Mouse (Mus musculus) liver, embryonic 13.5 days (tissue): ENCODE results near the gene Epha2. TPM values are rescaled to one million over a fixed set of nuclear protein-coding genes. Genes with fewer than 3 reads are reported as not detected.

Experiments used
- ATAC-seq: fragments of 200-750 bp; cut with Nextera tagmentation; 2 replicates; pipeline ENCODE4 v1.8.0; 2017; ENCODE audit warnings: low read depth, mild to moderate bottlenecking, moderate number of reproducible peaks, moderate library complexity
- DNase-seq: peaks from one replicate; pipeline ENCODE4 v3.0.0; 2022
- H3K27ac ChIP-seq: fragments of 300-500 bp; sonication (generic); 2 replicates; pipeline ENCODE4 v1.5.1; 2015; ENCODE audit warnings: moderate library complexity, mild to moderate bottlenecking, inconsistent platforms
- H3K27me3 ChIP-seq: fragments of 300-500 bp; sonication (generic); 2 replicates; pipeline ENCODE4 v1.6.1; 2015; ENCODE audit warnings: mild to moderate bottlenecking, inconsistent platforms
- H3K36me3 ChIP-seq: fragments of 300-500 bp; sonication (generic); 2 replicates; pipeline ENCODE4 v1.6.1; 2015; ENCODE audit warnings: mild to moderate bottlenecking, inconsistent platforms
- H3K4me1 ChIP-seq: fragments of 300-500 bp; sonication (generic); replicated peaks from 2 replicates; pipeline ENCODE4 v1.6.1; 2015; ENCODE audit warnings: inconsistent platforms
- H3K4me2 ChIP-seq: fragments of 300-500 bp; sonication (generic); 2 replicates; pipeline ENCODE4 v1.6.1; 2015; ENCODE audit warnings: inconsistent platforms, mild to moderate bottlenecking, moderate library complexity
- H3K4me3 ChIP-seq: fragments of 300-500 bp; sonication (generic); replicated peaks from 2 replicates; pipeline ENCODE4 v1.5.1; 2015; ENCODE audit warnings: mild to moderate bottlenecking, inconsistent platforms
- H3K9ac ChIP-seq: fragments of 300-500 bp; sonication (generic); 2 replicates; pipeline ENCODE4 v1.6.1; 2015; ENCODE audit warnings: mild to moderate bottlenecking, inconsistent platforms
- H3K9me3 ChIP-seq: fragments of 300-500 bp; sonication (generic); replicated peaks from 2 replicates; pipeline ENCODE4 v1.6.1; 2016; ENCODE audit warnings: inconsistent platforms
- WGBS: fragments of 180-500 bp; shearing (Covaris S2); methylation state at CpG from one replicate; pipeline ENCODE4 v1.1.7; 2015; ENCODE audit not compliant: insufficient replicate concordance; 5-methylcytosine and 5-hydroxymethylcytosine counted together
- polyA plus RNA-seq: library from polyadenylated mRNA; unstranded; fragments of >200 nt; fragmentation: Nextera tagmentation; extraction: Ambion mirVana; gene quantifications from 2 replicates; pipeline ENCODE4 v1.2.1, GENCODE M21; 2015

The Epha2 gene
- polyA plus RNA-seq, 1 experiment from 2014 or later: 0.86 TPM

GRCm38 (mm10) chr4:141269080-141269479, 32.0 kb upstream of the Epha2 start:
- Histone ChIP-seq H3K9me3 (0 out of 2 replicates have a peak, but pooled peaks cover 4% of the 10 kb centered on the region), H3K36me3 (no peaks in the 10 kb centered on the region), H3K4me1 (0 out of 2 replicates have a peak, but pooled peaks cover 6% of the 10 kb centered on the region), H3K4me3 (no peak overlapping the region), H3K27ac (no peak overlapping the region), H3K4me2 (no peak overlapping the region), H3K27me3 (peaks cover 26% of the 10 kb centered on the region), H3K9ac (no peak overlapping the region)
- WGBS: 38% methylated on average over 6 of the region's 6 CpGs
- ATAC-seq: no peak
- no peak for DNase-seq

- Histone ChIP-seq H3K9me3 (0 out of 2 replicates have a peak, but pooled peaks cover 4% of the 10 kb centered on the region), H3K27me3 (peaks cover 26% of the 10 kb centered on the region), H3K27ac (no peak overlapping the region), H3K36me3 (no peaks in the 10 kb centered on the region), H3K4me3 (no peak overlapping the region), H3K4me2 (no peak overlapping the region), H3K4me1 (0 out of 2 replicates have a peak, but pooled peaks cover 9% of the 10 kb centered on the region), H3K9ac (no peak overlapping the region)
- no peak for ATAC-seq
- no peak for DNase-seq
- 59% methylated on average over 15 of the region's 15 CpGs for WGBS
These were observed 30.7 kb upstream of the Epha2 start for GRCm38 (mm10) chr4:141270201-141270940.

- DNase-seq: no peak
- Histone ChIP-seq H3K4me2 (no peak overlapping the region), H3K27me3 (peaks cover 26% of the 10 kb centered on the region), H3K9ac (no peak overlapping the region), H3K36me3 (no peaks in the 10 kb centered on the region), H3K4me1 (0 out of 2 replicates have a peak, but pooled peaks cover 9% of the 10 kb centered on the region), H3K4me3 (no peak overlapping the region), H3K9me3 (0 out of 2 replicates have a peak, but pooled peaks cover 4% of the 10 kb centered on the region), H3K27ac (no peak overlapping the region)
- ATAC-seq: no peak
- 60% methylated on average over 7 of the region's 7 CpGs for WGBS
These were observed 29.8 kb upstream of the Epha2 start for GRCm38 (mm10) chr4:141271228-141271627.

- Histone ChIP-seq H3K4me3 (no peak overlapping the region), H3K36me3 (no peaks in the 10 kb centered on the region), H3K9me3 (0 out of 2 replicates have a peak, but pooled peaks cover 4% of the 10 kb centered on the region), H3K27ac (no peak overlapping the region), H3K4me1 (0 out of 2 replicates have a peak, but pooled peaks cover 9% of the 10 kb centered on the region), H3K9ac (no peak overlapping the region), H3K27me3 (peaks cover 26% of the 10 kb centered on the region), H3K4me2 (no peak overlapping the region)
- WGBS: 26% methylated on average over 6 of the region's 6 CpGs
- 0 out of 2 replicates have a peak, but pooled peaks have one; percentile 18 for ATAC-seq
- no peak for DNase-seq
These were observed 29.3 kb upstream of the Epha2 start for GRCm38 (mm10) chr4:141271721-141272120.

- no peak overlapping the region for H3K4me3 ChIP-seq
- 0 out of 2 replicates have a peak, but pooled peaks cover 4% of the 10 kb centered on the region for H3K9me3 ChIP-seq
- H3K27ac ChIP-seq: peak overlapping the region; percentile 32
- 0 out of 2 replicates have a peak, but pooled peaks have one; percentile 21 for ATAC-seq
- peak overlapping the region; percentile 20; the same call in 1 of the 2 replicates for H3K4me2 ChIP-seq
- no peak for DNase-seq
- peaks cover 26% of the 10 kb centered on the region for H3K27me3 ChIP-seq
- no peaks in the 10 kb centered on the region for H3K36me3 ChIP-seq
- 6% methylated on average over 14 of the region's 14 CpGs for WGBS
- H3K4me1 ChIP-seq: peaks cover 13% of the 10 kb centered on the region
- no peak overlapping the region for H3K9ac ChIP-seq
These were observed 28.2 kb upstream of the Epha2 start for GRCm38 (mm10) chr4:141272878-141273277.

- Histone ChIP-seq H3K27ac (peak overlapping the region; percentile 32), H3K27me3 (peaks cover 26% of the 10 kb centered on the region), H3K9ac (no peak overlapping the region), H3K4me3 (no peak overlapping the region), H3K4me1 (peaks cover 18% of the 10 kb centered on the region), H3K4me2 (peak overlapping the region; percentile 20; the same call in 1 of the 2 replicates), H3K9me3 (0 out of 2 replicates have a peak, but pooled peaks cover under 1% of the 10 kb centered on the region), H3K36me3 (no peaks in the 10 kb centered on the region)
- ATAC-seq (0 out of 2 replicates have a peak, but pooled peaks have one; percentile 29), DNase-seq (peak; percentile 26)
- WGBS: 17% methylated on average over 12 of the region's 12 CpGs
These were observed 27.7 kb upstream of the Epha2 start for GRCm38 (mm10) chr4:141273296-141273695.

GRCm38 (mm10) chr4:141274485-141275341, 26.3 kb upstream of the Epha2 start:
- no peak overlapping the region for H3K4me3 ChIP-seq
- H3K27ac ChIP-seq: no peak overlapping the region
- no peak for ATAC-seq
- peaks cover 26% of the 10 kb centered on the region for H3K27me3 ChIP-seq
- no peak overlapping the region for H3K4me2 ChIP-seq
- no peaks in the 10 kb centered on the region for H3K9me3 ChIP-seq
- DNase-seq: no peak
- peaks cover 29% of the 10 kb centered on the region for H3K4me1 ChIP-seq
- no peaks in the 10 kb centered on the region for H3K36me3 ChIP-seq
- 40% methylated on average over 23 of the region's 23 CpGs for WGBS
- H3K9ac ChIP-seq: no peak overlapping the region

GRCm38 (mm10) chr4:141277157-141277556, 23.9 kb upstream of the Epha2 start:
- Histone ChIP-seq H3K4me2 (no peak overlapping the region), H3K36me3 (no peaks in the 10 kb centered on the region), H3K9ac (no peak overlapping the region), H3K27me3 (peaks cover 14% of the 10 kb centered on the region), H3K9me3 (no peaks in the 10 kb centered on the region), H3K4me1 (peaks cover 35% of the 10 kb centered on the region), H3K27ac (no peak overlapping the region), H3K4me3 (no peak overlapping the region)
- DNase-seq (no peak), ATAC-seq (no peak)
- 60% methylated on average over 8 of the region's 8 CpGs for WGBS

GRCm38 (mm10) chr4:141278154-141278553, 22.9 kb upstream of the Epha2 start:
- Histone ChIP-seq H3K4me2 (no peak overlapping the region), H3K9me3 (no peaks in the 10 kb centered on the region), H3K36me3 (no peaks in the 10 kb centered on the region), H3K4me3 (no peak overlapping the region), H3K27ac (peak overlapping the region; percentile 58), H3K4me1 (peaks cover 40% of the 10 kb centered on the region), H3K9ac (no peak overlapping the region; the same call in 1 of the 2 replicates), H3K27me3 (peaks cover 5% of the 10 kb centered on the region; the same call in 1 of the 2 replicates)
- DNase-seq: no peak
- no peak for ATAC-seq
- 26% methylated on average over 7 of the region's 7 CpGs for WGBS

GRCm38 (mm10) chr4:141279327-141279726, 21.7 kb upstream of the Epha2 start:
- ATAC-seq: 0 out of 2 replicates have a peak, but pooled peaks have one; percentile 15
- no peak overlapping the region for H3K4me3 ChIP-seq
- no peaks in the 10 kb centered on the region; the same call in none of the 2 replicates for H3K27me3 ChIP-seq
- no peak overlapping the region for H3K4me2 ChIP-seq
- no peaks in the 10 kb centered on the region for H3K9me3 ChIP-seq
- peak overlapping the region; percentile 62 for H3K27ac ChIP-seq
- no peak for DNase-seq
- H3K9ac ChIP-seq: no peak overlapping the region
- peaks cover 44% of the 10 kb centered on the region for H3K4me1 ChIP-seq
- 51% methylated on average over 15 of the region's 15 CpGs for WGBS
- no peaks in the 10 kb centered on the region for H3K36me3 ChIP-seq

- H3K27ac ChIP-seq: no peak overlapping the region
- WGBS: 61% methylated on average over 6 of the region's 6 CpGs
These were observed 21.3 kb upstream of the Epha2 start for GRCm38 (mm10) chr4:141279783-141280182.

More at GRCm38 (mm10) chr4:141279783-141280182, 21.3 kb upstream of the Epha2 start:
- no peak overlapping the region for H3K4me3 ChIP-seq
- no peak for ATAC-seq
- H3K4me2 ChIP-seq: no peak overlapping the region
- peaks cover 42% of the 10 kb centered on the region for H3K4me1 ChIP-seq
- H3K9me3 ChIP-seq: no peaks in the 10 kb centered on the region
- H3K36me3 ChIP-seq: no peaks in the 10 kb centered on the region
- no peak overlapping the region for H3K9ac ChIP-seq
- DNase-seq: no peak
- peaks cover 4% of the 10 kb centered on the region for H3K27me3 ChIP-seq
